Mouse (Mus musculus): Measurements from ENCODE around the gene 1520401A03Rik.

GRCm38 (mm10) chr17:23676473-23677031 lies 46.0 kb downstream of the 1520401A03Rik start:
- no peak for TF ChIP-seq CTCF (IDR thresholded peaks at IDR 0.05; ENCODE audit: borderline replicate concordance, control insufficient read depth, extremely low read depth, insufficient read depth, low read length, poor library complexity)
- TF ChIP-seq POLR2A (IDR thresholded peaks at IDR 0.05; ENCODE audit: control insufficient read depth, extremely low read depth, insufficient read depth, low read length, poor library complexity) = no peak
